Mouse (Mus musculus) kidney, postnatal 0 days (tissue): ENCODE data around the gene Gm20388. TPM values are rescaled to one million over a fixed set of nuclear protein-coding genes. Genes with fewer than 3 reads are reported as not detected.

Experiments
- ATAC-seq: fragments of 200-750 bp; cut with Nextera tagmentation; replicated peaks from 2 replicates; pipeline ENCODE4 v1.8.0; 2017; ENCODE audit warnings: low read depth, moderate number of reproducible peaks, moderate TSS enrichment, moderate library complexity; ENCODE audit not compliant: low FRiP score
- DNase-seq: peaks from one replicate; pipeline ENCODE4 v3.0.0-alpha.2; 2016; ENCODE audit warnings: low spot score
- H3K27ac ChIP-seq: fragments of 300-500 bp; sonication (generic); 2 replicates; pipeline ENCODE4 v1.5.1; 2014; ENCODE audit warnings: mild to moderate bottlenecking
- H3K27me3 ChIP-seq: fragments of 300-500 bp; sonication (generic); 2 replicates; pipeline ENCODE4 v1.6.1; 2014; ENCODE audit warnings: low read length, mixed read lengths; ENCODE audit not compliant: insufficient read depth
- H3K36me3 ChIP-seq: fragments of 300-500 bp; sonication (generic); 2 replicates; pipeline ENCODE4 v1.6.1; 2014; ENCODE audit warnings: low read length, mixed read lengths; ENCODE audit not compliant: insufficient read depth
- H3K4me1 ChIP-seq: fragments of 300-500 bp; sonication (generic); replicated peaks from 2 replicates; pipeline ENCODE4 v1.6.1; 2014; ENCODE audit warnings: antibody characterized with exemption, low read length, mixed read lengths; ENCODE audit not compliant: insufficient read depth
- H3K4me2 ChIP-seq: fragments of 300-500 bp; sonication (generic); 2 replicates; pipeline ENCODE4 v1.6.1; 2014; ENCODE audit warnings: mild to moderate bottlenecking, low read length, moderate library complexity, mixed read lengths
- H3K4me3 ChIP-seq: fragments of 300-500 bp; sonication (generic); replicated peaks from 2 replicates; pipeline ENCODE4 v1.5.1; 2014; ENCODE audit warnings: low read depth, low read length
- H3K9ac ChIP-seq: fragments of 300-500 bp; sonication (generic); 2 replicates; pipeline ENCODE4 v1.6.1; 2014; ENCODE audit warnings: low read depth, low read length
- H3K9me3 ChIP-seq: fragments of 300-500 bp; sonication (generic); replicated peaks from 2 replicates; pipeline ENCODE4 v1.6.1; 2016; ENCODE audit warnings: low read length, inconsistent platforms, mixed read lengths
- CTCF ChIP-seq: IDR thresholded peaks from 2 replicates; pipeline ENCODE4 v1.5.1; 2016; ENCODE audit warnings: antibody characterized with exemption, low read depth, mild to moderate bottlenecking, moderate library complexity
- WGBS: fragments of 180-500 bp; shearing (Covaris S2); extraction: QIAGEN DNeasy Blood & Tissue Kit; methylation state at CpG from one replicate; pipeline ENCODE4 v1.1.7; 2014; 5-methylcytosine and 5-hydroxymethylcytosine counted together
- polyA plus RNA-seq: library from polyadenylated mRNA; unstranded; fragments of >200 nt; fragmentation: Nextera tagmentation; extraction: Ambion mirVana; gene quantifications from 2 replicates; pipeline ENCODE4 v1.2.1, GENCODE M21; 2015

Gm20388 gene
- polyA plus RNA-seq, 1 experiment from 2014 or later, result not detected

DNA sequence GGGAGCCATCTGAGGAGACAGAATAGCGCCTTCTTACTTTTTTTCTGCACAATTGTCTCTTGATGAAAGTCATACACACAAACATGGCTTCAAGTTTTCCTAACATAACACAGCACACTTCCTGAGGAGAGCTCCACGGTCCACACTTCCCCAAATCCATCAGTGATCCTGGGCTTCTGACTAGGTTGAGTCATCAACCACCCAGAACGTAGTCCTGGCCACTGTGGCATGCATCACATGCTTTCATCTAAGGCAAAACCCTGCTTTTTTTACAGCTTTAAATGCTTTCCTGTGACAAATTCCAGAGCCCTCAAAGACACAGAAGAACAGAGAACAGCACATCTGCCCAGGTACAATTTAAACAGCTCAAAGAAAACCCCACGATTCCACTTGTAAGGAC lies 1718.0 kb downstream of the Gm20388 start:
- WGBS, result 84% methylated on average over 4 of the region's 4 CpGs
- Histone ChIP-seq H3K27me3 (no peaks in the 10 kb centered on the region), H3K36me3 (peaks cover 8% of the 10 kb centered on the region), H3K4me1 (peaks cover 14% of the 10 kb centered on the region), H3K4me3 (no peak overlapping the region), H3K27ac (no peak overlapping the region), H3K4me2 (no peak overlapping the region), H3K9ac (no peak overlapping the region), H3K9me3 (no peaks in the 10 kb centered on the region)
- DNase-seq, result no peak
- TF ChIP-seq CTCF, result no peak
- no peak for ATAC-seq

DNA sequence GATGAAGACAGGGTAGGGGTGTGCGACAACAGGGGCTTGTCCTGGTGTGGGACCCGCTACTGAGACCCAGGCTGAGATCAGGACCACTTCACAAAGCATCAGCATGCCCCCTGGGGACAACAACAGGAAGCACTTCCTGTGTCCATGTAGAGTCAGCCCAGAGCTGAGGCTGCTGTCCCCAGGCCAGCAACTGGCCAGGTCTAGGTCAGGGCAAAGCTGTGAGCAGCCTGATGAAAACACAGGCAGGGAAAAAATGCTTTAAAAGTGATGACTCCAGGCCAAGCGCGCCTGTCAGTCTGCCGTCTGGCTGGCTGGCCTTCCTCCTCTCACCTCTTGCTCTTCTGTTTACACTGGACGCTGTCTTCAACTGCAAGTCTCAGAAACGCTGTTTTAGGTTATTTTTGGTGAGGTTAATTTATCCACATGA lies 1721.0 kb downstream of the Gm20388 start:
- peaks cover 18% of the 10 kb centered on the region for H3K4me1 ChIP-seq
- H3K36me3 ChIP-seq, result peaks cover 6% of the 10 kb centered on the region
- DNase-seq, result peak; percentile 66
- TF ChIP-seq CTCF, result peak; percentile 43; the same call in 1 of the 2 replicates
- no peak overlapping the region for H3K4me3 ChIP-seq
- H3K27ac ChIP-seq, result peak overlapping the region; percentile 73
- peak; percentile 58; the same call in 1 of the 2 replicates for ATAC-seq
- no peak overlapping the region for H3K4me2 ChIP-seq
- H3K9ac ChIP-seq, result no peak overlapping the region
- no peaks in the 10 kb centered on the region for H3K27me3 ChIP-seq
- 27% methylated on average over 7 of the region's 7 CpGs for WGBS
- H3K9me3 ChIP-seq, result no peaks in the 10 kb centered on the region

DNA sequence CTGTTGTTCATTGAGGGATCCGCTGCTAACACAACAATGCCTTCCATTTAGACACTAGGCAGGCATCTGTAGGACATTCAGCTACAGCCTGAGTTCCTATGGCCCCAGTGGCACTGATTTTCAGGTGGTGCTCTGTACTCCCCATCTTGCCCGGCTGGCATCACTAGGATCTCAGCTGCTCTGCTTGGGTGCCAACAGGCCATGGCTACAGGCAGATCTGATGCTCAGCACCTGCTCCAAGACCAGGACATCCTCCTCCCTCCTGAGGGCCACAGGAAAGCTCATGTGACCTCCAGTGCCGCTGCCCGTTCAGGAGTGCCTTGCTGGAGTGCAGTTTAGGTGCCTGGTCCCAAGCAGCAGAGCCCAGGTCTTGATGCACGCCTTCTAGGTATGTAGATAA lies 1721.8 kb downstream of the Gm20388 start:
- 80% methylated on average over 5 of the region's 5 CpGs for WGBS
- peak overlapping the region; percentile 73; the same call in 1 of the 2 replicates for H3K27ac ChIP-seq
- H3K9me3 ChIP-seq, result no peaks in the 10 kb centered on the region
- no peak overlapping the region for H3K4me3 ChIP-seq
- H3K4me1 ChIP-seq, result peaks cover 18% of the 10 kb centered on the region
- H3K9ac ChIP-seq, result no peak overlapping the region
- H3K4me2 ChIP-seq, result no peak overlapping the region
- ATAC-seq (no peak), DNase-seq (no peak)
- H3K27me3 ChIP-seq, result no peaks in the 10 kb centered on the region
- H3K36me3 ChIP-seq, result peaks cover 5% of the 10 kb centered on the region
- no peak for TF ChIP-seq CTCF

DNA sequence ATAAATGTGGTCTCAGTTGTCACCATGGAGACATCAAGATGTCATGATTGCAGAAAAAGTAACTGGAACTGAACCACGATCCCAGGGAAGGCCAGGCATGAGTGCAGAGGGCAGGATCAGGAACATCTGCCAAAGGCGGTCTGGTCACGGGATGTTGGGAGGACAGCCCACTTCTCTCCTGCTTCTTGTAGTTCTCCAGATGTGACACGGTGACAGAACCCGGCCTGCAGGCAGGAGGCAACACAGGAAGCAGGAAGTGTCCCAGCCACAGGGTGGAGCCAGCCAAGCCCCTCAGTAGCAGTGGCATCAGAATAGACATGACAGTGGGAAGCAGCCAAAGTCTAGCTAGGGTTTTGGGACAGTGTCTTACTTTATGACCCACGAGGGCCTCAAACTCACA lies 1724.9 kb downstream of the Gm20388 start:
- H3K27ac ChIP-seq, result peak overlapping the region; percentile 19; the same call in 1 of the 2 replicates
- H3K4me3 ChIP-seq, result no peak overlapping the region
- H3K9me3 ChIP-seq, result no peaks in the 10 kb centered on the region
- DNase-seq (peak; percentile 71), ATAC-seq (no peak; the same call in 1 of the 2 replicates)
- H3K36me3 ChIP-seq, result no peaks in the 10 kb centered on the region
- no peak overlapping the region for H3K9ac ChIP-seq
- no peak overlapping the region for H3K4me2 ChIP-seq
- peaks cover 18% of the 10 kb centered on the region for H3K4me1 ChIP-seq
- TF ChIP-seq CTCF, result peak; percentile 38
- H3K27me3 ChIP-seq, result no peaks in the 10 kb centered on the region
- WGBS, result 34% methylated on average over 6 of the region's 6 CpGs

DNA sequence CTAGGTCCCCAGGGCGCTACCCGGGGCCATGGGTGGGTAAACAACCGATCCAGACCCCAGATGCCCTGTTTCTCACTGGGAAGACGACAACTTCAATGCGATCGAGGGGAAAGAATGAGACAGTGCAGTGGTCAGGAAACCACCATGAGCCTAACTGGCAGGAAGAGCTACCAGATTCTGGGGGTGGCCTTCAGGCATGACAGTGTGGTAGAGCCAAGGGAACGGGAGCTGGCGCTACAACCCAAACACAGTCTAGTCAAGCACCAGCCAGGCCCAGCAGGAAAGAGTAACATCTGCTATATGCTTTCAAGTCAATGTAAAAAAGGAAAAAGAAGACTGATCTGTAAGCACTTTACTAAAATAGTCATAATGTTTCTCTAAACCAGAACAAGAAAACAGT lies 1725.5 kb downstream of the Gm20388 start:
- no peak for DNase-seq
- no peak for TF ChIP-seq CTCF
- Histone ChIP-seq H3K9me3 (no peaks in the 10 kb centered on the region), H3K4me3 (no peak overlapping the region), H3K27me3 (no peaks in the 10 kb centered on the region), H3K4me1 (peaks cover 19% of the 10 kb centered on the region), H3K4me2 (no peak overlapping the region), H3K27ac (peak overlapping the region; percentile 19; the same call in 1 of the 2 replicates), H3K36me3 (no peaks in the 10 kb centered on the region), H3K9ac (no peak overlapping the region)
- no peak for ATAC-seq
- WGBS, result 77% methylated on average over 8 of the region's 8 CpGs

DNA sequence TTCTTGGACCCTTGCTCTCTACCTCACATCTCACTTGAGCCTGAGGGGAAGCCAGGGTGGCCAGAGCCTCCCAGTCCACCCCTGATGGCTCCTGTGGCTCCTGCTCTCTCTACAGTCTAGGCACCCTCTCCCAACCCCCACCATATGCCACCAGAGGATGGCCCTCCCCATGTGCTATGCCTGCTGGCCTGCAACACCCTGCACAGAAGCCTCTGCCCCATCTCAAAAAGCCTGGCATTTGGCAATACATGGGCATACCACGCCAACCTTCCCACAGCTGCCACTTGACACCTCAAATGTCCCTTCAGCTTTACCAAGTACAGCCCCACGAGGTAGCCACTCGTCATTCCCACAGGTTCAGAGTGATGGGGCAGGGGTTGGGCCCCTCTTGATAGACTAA lies 1732.2 kb downstream of the Gm20388 start:
- no peak overlapping the region for H3K4me2 ChIP-seq
- H3K9ac ChIP-seq, result no peak overlapping the region
- DNase-seq, result no peak
- TF ChIP-seq CTCF, result no peak
- H3K4me3 ChIP-seq, result no peak overlapping the region
- peaks cover 23% of the 10 kb centered on the region for H3K4me1 ChIP-seq
- no peaks in the 10 kb centered on the region for H3K36me3 ChIP-seq
- no peaks in the 10 kb centered on the region for H3K9me3 ChIP-seq
- no peaks in the 10 kb centered on the region for H3K27me3 ChIP-seq
- H3K27ac ChIP-seq, result 0 out of 2 replicates have a peak overlapping the region, but pooled peaks have one; percentile 50
- no peak for ATAC-seq
- WGBS, result 55% methylated on average over 3 of the region's 3 CpGs

DNA sequence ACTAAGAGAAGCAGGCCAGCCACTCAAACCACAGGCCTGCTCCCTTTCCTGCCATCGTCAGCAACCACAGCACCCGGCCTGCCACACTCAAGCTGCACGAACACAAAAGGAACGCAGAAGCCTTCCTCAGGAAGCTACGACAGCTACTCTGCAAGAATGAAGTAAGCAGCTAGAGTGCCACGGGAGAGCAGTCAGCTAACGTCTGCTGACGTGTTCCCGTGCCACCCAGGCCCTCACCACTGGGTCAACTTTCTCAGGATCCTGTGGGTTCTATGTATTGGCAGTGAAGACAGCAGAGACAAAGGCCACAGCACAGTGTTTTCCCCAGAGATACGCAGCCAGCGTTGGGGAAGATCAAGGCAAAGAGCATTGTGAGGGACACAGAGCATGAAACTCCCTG lies 1732.7 kb downstream of the Gm20388 start:
- Histone ChIP-seq H3K27ac (peak overlapping the region; percentile 50), H3K4me1 (peaks cover 29% of the 10 kb centered on the region), H3K4me3 (no peak overlapping the region), H3K27me3 (no peaks in the 10 kb centered on the region), H3K9me3 (no peaks in the 10 kb centered on the region), H3K4me2 (no peak overlapping the region), H3K9ac (no peak overlapping the region), H3K36me3 (no peaks in the 10 kb centered on the region)
- ATAC-seq (no peak), DNase-seq (no peak)
- TF ChIP-seq CTCF, result no peak
- WGBS, result 64% methylated on average over 11 of the region's 11 CpGs
